Mouse (Mus musculus) testis, adult 2 months (tissue): ENCODE measurements at regions not wholly inside any gene's neighbourhood (a gene's known extent, or its start where the extent isn't known, plus 50 kb on each side); places are given as distances from the start of the nearest gene placed in this dataset.

Experiments
- H3K27ac ChIP-seq: fragments of 200-500 bp; 2 replicates; pipeline ENCODE4 v1.5.1; 2012; ENCODE audit warnings: low read depth, low read length; ENCODE audit not compliant: control insufficient read depth, insufficient read depth
- H3K27me3 ChIP-seq: fragments of 200-500 bp; 2 replicates; pipeline ENCODE4 v1.6.1; 2012; ENCODE audit warnings: mild to moderate bottlenecking, low read length, moderate library complexity; ENCODE audit not compliant: control insufficient read depth, insufficient read depth
- H3K36me3 ChIP-seq: fragments of 200-500 bp; 2 replicates; pipeline ENCODE4 v1.6.1; 2012; ENCODE audit warnings: mild to moderate bottlenecking, low read length; ENCODE audit not compliant: control insufficient read depth, insufficient read depth
- H3K4me1 ChIP-seq: fragments of 200-500 bp; 2 replicates; pipeline ENCODE4 v1.6.1; 2012; ENCODE audit warnings: low read length; ENCODE audit not compliant: control insufficient read depth, insufficient read depth
- H3K4me3 ChIP-seq: fragments of 200-500 bp; 2 replicates; pipeline ENCODE4 v1.5.1; 2012; ENCODE audit warnings: low read depth, mild to moderate bottlenecking, low read length, moderate library complexity, mixed read lengths; ENCODE audit not compliant: control insufficient read depth
- CTCF ChIP-seq: fragments of 200-500 bp; IDR thresholded peaks from 2 replicates; pipeline ENCODE4 v1.5.1; 2012; ENCODE audit warnings: low read depth, mild to moderate bottlenecking, inconsistent platforms, low read length, moderate library complexity; ENCODE audit not compliant: control insufficient read depth, insufficient read depth, insufficient replicate concordance
- POLR2A ChIP-seq: fragments of 200-500 bp; IDR thresholded peaks from 2 replicates; pipeline ENCODE4 v1.6.1; 2012; ENCODE audit warnings: low read depth, mild to moderate bottlenecking, inconsistent platforms, low read length, moderate library complexity; ENCODE audit not compliant: control insufficient read depth

- no peaks in the 10 kb centered on the region for H3K36me3 ChIP-seq
- no peaks in the 10 kb centered on the region for H3K27me3 ChIP-seq
- no peak overlapping the region for H3K27ac ChIP-seq
- no peak for TF ChIP-seq POLR2A
- no peak for TF ChIP-seq CTCF
- H3K4me1 ChIP-seq: no peaks in the 10 kb centered on the region
- H3K4me3 ChIP-seq: no peak overlapping the region
Observed at GRCm38 (mm10) chr17:9848559-9849357, 179.2 kb upstream of the Pabpc6 start.

DNA sequence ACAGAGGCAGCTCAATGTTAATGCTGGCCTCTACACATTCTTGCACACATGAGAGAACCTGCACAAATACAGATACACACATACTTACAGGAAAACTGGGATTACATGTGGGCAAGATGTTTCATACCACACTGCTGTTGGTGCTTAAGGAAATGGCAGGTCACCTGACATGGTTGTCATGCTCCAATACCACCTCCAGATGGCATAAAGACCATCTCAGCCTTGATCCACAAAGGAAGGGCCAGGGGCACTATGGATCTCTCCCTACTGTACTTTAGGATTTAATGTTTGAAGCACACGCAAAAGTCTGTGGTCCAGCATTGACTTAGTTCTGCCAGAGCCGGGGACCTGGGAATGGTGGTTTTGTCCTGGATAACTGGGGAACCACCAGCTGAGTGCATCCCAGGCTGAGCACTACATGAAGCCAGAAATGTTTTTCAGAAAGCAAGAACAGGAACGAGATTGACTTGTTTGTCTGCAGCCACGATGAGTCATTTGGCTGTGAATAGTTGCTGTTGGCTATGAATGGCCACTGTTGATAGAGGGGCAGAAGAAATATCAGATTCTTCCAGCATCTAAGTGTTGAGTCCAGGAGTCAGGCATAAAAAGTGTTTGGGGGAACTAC, 176.0 kb upstream of the Pabpc6 start:
- Histone ChIP-seq H3K4me1 (no peaks in the 10 kb centered on the region), H3K27ac (no peak overlapping the region), H3K27me3 (no peaks in the 10 kb centered on the region), H3K4me3 (no peak overlapping the region), H3K36me3 (no peaks in the 10 kb centered on the region)
- no peak for TF ChIP-seq CTCF
- TF ChIP-seq POLR2A: no peak

DNA sequence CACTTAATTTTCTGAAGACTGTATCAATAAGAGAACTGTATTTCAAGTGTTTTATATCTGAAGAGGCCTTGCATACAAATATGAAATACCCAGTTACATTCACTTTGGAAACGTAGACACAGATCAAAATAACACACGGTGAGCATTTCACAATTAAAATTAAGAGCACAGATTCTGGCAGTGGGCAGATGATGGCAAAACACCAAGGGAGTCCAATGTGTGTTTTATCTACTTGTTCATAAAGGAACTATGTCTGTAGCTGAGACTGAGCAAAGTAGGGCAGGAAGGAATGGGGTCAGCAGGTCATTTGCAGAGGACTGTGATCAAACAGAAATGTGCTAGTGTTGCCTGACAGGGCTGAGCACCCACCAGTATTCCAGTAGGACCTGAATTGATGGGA, 171.6 kb upstream of the Pabpc6 start:
- Histone ChIP-seq H3K36me3 (no peaks in the 10 kb centered on the region), H3K27ac (no peak overlapping the region), H3K4me3 (no peak overlapping the region), H3K4me1 (no peaks in the 10 kb centered on the region), H3K27me3 (no peaks in the 10 kb centered on the region)
- TF ChIP-seq POLR2A (no peak), CTCF (no peak)

DNA sequence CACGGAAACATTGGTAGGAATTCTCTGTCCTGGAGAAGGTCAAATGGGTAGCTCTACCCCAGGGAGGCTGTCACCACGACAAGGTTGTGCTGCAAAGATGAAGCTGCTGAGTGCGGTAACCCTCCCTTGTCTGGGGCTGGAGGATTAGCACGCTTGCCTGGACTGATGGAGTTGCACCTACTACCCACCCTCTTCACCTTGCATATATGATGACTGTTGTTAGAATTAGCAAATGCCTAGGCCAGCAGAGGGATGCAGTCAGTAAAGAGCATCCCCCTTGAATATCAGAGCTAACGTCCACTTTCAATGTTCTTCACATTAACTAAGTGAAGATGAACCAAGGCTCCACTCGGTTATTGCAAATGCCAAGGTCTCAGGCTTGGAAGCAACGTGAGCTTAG, 169.7 kb upstream of the Pabpc6 start:
- TF ChIP-seq CTCF (no peak), POLR2A (no peak)

DNA sequence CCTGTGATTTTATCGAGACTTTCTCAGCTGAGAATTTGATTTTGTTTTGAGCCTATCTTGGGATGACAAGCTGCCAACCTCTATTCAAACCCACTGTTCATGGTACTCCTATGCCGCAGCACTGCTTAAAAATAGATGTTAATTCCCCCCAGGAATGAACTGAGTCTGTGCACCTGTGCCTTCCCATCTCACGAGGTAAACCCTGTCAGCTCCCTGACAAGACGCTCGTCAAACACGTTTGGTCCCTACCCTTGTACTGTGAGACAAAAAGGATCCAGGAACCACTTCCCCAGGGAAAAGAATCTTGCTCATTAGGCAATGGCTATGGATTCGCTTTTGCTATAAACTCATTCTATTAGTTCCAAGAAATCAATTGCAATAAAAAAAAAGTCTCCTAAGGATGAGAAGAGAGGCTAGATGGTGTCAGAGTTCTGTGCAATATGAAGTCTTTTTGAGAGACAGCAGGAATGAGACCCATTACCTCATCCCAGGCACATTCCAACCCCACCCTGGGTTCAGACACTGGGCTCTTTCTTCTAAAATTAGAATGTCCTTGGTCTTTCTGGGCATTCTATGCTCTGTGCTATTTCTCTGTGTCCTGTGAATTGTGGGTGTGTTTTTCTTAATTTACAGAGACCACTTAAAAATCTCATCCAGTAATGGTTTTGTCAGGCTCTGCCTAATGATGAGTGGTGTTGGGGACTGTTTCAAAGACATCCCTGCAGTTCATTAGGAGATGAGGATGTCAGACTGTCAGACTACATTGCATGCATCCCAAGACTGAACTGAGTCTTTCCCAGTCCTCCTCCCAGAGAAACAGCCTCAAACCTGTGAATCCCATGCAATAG, 167.7 kb upstream of the Pabpc6 start:
- Histone ChIP-seq H3K27ac (no peak overlapping the region), H3K4me1 (no peaks in the 10 kb centered on the region), H3K4me3 (no peak overlapping the region), H3K27me3 (no peaks in the 10 kb centered on the region), H3K36me3 (no peaks in the 10 kb centered on the region)
- TF ChIP-seq CTCF (no peak), POLR2A (no peak)

More for the DNA sequence above, 169.7 kb upstream of the Pabpc6 start:
- no peaks in the 10 kb centered on the region for H3K27me3 ChIP-seq
- no peak overlapping the region for H3K27ac ChIP-seq
- H3K4me3 ChIP-seq: no peak overlapping the region
- H3K4me1 ChIP-seq: no peaks in the 10 kb centered on the region
- H3K36me3 ChIP-seq: no peaks in the 10 kb centered on the region

GRCm38 (mm10) chr17:9829895-9830294, 160.4 kb upstream of the Pabpc6 start:
- TF ChIP-seq POLR2A (no peak), CTCF (no peak)
- H3K27ac ChIP-seq: no peak overlapping the region
- H3K4me3 ChIP-seq: no peak overlapping the region
- no peaks in the 10 kb centered on the region for H3K4me1 ChIP-seq
- H3K36me3 ChIP-seq: no peaks in the 10 kb centered on the region
- no peaks in the 10 kb centered on the region for H3K27me3 ChIP-seq

DNA sequence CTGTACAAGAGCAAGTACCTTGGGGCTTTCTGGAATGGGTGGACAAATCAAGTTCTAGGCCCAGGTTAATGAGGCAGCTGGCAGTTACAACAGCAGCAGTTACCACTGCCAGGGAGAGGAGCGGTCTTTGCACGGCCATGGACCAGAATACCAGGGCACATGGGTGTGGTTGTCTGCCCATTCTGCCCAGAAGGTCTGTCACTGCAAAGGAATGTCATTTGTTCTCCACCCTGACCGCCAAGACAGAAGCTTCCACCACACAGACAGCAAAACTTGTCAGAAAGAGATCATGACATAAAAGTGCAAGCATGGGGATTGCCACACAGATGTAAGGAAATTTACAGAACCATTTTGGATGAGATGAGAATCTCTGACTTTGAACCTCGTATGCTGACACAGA, 151.8 kb upstream of the Pabpc6 start:
- TF ChIP-seq POLR2A (no peak), CTCF (no peak)
- H3K27me3 ChIP-seq: no peaks in the 10 kb centered on the region

More for the DNA sequence above, 151.8 kb upstream of the Pabpc6 start:
- Histone ChIP-seq H3K27ac (no peak overlapping the region), H3K4me1 (no peaks in the 10 kb centered on the region), H3K36me3 (no peaks in the 10 kb centered on the region), H3K4me3 (no peak overlapping the region)
